Mouse (Mus musculus): ENCODE measurements at regions not wholly inside any gene's neighbourhood (a gene's known extent, or its start where the extent isn't known, plus 50 kb on each side); places are given as distances from the start of the nearest gene placed in this dataset.
A peak's percentile ranks its signal among the peaks of the same experiment; 100 is the strongest.

DNA sequence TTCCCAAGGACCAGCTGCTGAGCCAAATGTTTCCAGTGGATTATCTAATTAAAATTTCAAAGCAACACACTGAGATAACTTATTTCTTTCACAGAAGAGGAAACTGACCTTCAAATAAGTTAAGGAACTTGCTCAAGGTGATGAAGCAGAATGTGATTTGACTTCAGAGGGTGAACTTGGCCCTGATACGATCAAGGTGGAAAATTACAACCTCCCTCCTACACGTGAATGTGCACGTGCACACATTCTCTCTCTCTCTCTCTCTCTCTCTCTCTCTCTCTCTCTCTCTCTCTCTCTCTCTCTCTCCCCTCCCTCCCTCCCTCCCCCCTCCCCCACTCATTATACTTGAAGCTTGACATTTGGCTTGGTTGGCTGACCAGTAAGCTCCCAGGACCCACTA lies 131.8 kb upstream of the Cxcr4 start:
- DNase-seq, result no peak

DNA sequence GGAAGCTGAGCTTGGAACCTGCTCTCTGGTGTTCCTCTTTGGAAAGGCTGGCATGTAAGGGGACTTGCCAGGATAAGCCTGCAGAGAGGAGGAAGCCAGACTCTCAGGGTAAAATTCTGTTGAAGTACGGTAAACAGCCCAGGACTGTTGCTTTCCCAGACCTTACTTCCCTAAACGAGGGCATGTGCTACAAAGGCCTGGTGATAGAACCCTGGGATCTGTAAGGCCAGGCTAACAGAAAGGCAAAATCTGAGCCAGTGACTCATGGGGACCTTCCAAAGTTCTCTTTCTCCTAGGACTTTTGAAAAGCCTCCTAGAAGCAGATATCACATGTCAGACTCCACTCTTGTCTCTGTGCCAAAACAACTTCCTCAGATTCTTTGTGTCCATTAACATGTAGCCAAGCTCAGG lies 130.0 kb upstream of the Cxcr4 start:
- peak; percentile 56 for DNase-seq

DNA sequence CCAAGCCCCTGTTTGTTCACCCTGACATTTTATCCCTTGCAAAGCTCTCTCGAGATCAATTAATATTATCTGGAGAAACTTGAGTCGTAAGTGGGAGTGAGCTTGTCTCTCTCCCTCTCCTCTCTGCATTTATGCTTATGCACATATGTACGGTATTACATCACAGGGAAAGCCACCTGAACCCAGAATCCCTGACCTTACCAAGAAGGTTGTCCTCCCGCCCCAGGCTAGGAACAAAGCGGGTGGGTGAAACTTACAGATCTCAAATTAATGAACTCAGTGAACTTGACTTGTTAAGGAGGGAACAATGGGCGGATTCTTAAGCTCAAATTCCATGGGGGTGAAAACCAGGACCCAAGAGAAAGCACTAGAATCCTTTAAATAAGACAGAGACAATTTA lies 122.8 kb upstream of the Cxcr4 start:
- DNase-seq, result peak; percentile 30

DNA sequence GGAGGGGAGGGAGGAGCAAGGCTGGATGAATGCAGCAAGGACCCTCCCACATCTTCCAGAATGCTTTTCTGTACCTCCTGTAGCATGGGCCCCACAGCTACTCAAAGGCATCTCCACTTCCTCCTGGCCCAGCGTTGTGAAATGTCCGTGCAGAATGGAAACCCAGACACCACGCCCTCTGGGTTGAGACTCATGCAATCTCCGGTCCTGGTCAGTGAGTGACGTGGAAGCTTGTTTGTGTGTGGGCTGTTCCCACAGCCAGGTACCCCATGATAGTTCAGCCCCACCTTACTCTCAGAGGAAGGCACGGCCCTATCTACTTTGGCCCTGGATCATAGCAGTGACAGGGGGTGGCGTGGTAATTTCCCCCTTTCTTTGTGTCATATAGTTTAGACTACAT lies 120.8 kb upstream of the Cxcr4 start:
- DNase-seq, result no peak

DNA sequence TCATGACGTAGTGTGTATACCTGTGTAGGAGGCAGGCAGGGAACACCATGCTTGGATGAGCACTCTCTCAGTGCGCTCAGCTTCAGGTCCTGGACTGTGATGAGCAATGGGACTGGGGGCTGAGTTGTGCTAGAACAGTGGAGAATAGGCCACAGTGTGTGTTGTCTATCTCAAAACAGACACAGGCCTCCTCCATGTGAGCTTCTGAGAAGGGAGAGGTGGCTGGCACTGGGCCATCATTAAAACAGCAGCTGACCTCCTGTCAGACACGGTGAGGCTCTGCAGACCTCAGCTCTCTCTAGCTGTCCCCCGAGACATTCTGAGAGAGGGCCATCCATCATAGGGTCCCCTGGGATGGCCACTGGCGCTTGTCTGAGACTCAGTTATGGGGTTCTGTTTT lies 119.0 kb upstream of the Cxcr4 start:
- no peak for DNase-seq

DNA sequence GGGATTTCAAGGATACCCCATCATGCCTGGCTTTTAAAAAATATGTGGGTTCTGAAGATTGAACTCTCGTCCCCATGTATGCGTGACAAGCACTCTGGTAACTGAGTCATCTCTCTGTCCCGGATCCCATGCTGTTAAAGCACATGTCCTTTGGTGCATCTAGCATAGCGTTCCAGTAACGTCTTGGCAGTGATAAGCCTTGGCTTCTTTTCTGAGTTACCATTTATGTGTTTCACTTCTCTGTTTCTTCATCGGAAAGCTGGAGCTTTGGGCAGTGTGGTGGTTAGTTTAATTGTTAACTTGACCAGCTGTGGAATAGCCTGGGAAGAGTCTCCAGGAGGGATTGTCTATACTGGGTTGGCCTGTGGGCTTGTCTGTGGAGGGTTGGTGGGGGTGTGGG lies 115.7 kb upstream of the Cxcr4 start:
- no peak for DNase-seq

DNA sequence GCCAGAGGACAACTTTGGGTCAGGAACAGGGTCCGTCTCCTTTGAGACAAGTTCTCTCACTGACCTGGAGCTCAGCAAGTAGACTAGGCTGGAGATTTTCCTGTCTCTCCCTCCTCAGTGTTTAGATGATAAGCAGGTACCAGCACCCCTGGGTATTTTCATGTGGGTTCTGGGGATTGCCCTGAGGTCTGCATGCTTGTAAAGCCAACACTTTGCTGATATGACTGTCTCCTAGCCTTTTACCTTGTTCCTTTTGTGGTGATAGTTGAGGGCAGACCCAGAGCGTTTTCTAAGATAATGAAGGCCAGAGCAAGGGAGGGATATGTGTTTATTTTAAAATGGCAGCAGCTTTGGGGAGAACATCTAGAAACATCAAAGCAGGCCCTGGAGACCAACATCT lies 114.1 kb upstream of the Cxcr4 start:
- no peak for DNase-seq

DNA sequence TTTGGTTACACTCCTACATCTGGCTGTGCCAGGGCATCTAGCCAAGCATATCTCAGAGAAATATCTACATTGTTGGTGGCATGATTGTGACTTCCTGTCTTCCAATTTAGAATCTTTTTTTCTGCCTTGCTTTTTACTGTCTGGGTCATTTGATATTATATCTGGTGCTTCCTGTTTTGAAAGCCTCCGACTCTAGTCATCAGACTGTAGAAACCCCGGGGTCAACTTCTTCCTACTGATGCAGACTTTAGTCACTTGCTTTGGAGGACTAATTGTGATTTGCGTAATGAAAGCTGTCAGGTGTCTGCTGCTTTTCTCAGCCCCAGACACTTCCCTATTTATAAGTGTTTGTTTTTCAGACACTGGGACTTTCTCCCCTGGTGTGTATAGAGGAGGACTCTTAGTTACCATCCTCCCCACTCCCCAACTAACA lies 113.0 kb upstream of the Cxcr4 start:
- DNase-seq, result peak; percentile 43

DNA sequence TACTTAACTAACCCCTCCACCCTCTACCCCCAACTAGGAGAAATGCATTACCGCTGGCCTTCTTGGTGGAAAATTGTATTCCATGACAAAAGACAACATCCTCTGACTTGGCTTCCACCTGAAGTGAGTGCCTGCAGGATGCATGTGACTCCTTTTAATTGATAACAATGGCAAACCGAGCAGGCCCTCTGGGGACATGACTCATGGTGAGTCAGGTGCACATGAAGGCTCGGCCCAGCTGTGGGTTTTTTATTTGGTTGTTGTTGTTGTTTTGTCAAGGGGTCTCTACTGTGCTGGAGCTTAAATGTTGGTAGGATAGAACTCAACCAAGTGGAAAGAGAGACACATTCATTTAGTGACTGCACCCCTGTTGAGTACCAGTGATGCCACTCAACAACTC lies 109.2 kb upstream of the Cxcr4 start:
- DNase-seq, result no peak

DNA sequence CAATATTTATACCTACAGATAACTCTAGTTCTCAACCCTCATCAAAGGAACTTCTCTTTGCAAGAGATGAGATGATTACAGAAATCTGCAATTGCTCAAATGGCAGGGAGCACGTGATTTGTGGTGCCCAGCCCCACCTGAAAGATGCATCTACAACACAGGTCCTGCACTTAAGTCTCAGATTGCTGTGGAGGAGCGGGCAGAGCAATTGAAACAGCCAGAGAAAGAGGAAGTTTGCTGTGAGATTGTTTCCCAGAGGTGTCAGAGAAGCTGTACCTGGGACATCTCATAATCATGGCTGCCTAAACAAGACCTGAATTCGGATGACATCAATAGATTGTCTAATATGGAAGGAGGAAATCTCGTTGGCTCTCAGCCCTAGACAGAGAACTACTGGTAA lies 105.9 kb upstream of the Cxcr4 start:
- DNase-seq, result no peak

DNA sequence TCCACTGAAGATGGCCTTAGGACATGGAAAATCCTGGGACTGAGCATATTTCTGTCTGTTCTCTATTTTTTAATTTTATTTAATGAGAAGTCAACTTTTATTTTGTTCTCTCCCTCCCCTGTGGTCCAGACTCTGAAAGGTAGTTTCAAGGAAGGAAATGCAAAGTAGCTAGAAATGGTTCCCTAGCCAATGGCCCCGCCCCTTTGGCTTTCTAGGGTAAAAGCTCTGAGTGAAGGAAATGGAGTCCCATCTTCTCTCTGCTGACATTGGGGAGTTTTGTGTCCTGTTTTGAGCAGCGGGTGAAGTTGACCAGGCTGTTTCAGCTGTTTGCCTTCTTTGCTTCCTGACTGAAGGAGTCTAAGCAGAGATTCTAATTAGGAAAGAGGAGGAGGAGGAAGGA lies 103.8 kb upstream of the Cxcr4 start:
- no peak for DNase-seq

DNA sequence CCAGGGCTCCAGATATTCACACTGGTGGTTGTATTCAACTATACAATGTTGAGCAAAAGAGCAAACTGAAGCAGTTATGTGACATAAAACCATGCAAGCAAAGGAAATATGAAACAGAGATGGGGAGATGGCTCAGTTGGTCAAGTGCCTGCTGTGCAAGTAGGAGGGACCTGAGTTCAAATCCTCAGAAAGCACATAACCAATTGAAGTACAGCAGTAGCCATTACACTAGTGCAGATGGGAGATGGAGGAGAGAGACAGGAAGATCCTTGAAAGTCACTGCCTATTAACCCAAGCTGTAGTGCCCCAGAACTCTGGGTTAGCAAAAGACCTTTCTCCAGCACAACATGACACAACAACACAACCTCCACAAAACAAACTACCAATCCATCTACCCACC lies 100.7 kb upstream of the Cxcr4 start:
- no peak for DNase-seq

DNA sequence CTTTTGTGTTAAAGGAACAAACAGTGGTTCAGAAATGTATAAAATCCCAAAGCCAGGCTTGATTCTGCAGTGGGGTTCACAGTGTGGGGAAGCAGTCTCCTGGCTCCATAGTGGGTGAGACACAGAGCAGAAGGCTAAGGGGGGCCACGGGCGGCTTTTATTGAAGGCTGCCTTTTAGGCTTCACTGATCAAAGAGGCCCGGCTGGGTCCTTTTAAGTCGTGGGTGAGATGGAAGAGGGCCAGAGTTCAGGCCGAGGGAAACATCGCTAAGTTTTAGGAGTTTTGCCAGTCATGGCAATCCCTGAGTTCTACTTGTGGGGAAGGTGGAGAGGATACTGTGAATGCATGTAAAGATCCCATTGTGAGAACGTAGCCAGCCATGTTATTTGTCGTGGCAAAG lies 100.2 kb upstream of the Cxcr4 start:
- DNase-seq, result no peak

DNA sequence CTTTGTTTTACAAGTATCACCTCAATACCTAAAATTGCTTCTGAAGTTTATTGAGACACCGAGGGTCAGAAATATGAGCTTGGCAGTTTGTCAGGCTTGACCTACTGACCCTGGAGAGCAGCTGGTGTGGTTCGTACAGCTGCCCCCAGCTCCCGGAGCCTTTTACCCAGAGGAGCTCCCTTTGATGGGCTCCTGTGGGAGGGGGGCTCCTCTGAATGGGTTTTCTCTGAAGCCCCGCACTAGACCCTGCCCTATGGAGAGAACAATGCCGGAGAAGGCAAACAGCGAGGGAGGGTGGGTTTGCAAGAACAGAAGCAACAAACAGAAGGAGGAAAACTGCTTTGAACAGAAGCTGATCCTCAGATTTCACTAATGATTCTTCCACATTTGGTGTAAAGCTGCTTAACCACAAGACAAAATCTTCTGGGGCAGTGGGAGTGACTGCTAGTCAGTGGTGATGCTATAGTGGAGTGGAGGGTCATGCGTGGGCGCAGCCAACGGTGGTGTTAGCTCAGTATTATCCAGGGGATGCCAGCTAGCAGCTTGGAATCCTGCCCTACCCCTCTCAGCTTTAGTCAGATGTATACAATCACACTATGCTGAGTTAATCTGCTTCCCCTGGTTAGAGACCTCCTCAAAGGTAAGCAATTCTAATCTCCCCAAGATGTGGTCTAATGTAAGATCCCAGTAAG lies 95.3 kb upstream of the Cxcr4 start:
- no peak for DNase-seq

DNA sequence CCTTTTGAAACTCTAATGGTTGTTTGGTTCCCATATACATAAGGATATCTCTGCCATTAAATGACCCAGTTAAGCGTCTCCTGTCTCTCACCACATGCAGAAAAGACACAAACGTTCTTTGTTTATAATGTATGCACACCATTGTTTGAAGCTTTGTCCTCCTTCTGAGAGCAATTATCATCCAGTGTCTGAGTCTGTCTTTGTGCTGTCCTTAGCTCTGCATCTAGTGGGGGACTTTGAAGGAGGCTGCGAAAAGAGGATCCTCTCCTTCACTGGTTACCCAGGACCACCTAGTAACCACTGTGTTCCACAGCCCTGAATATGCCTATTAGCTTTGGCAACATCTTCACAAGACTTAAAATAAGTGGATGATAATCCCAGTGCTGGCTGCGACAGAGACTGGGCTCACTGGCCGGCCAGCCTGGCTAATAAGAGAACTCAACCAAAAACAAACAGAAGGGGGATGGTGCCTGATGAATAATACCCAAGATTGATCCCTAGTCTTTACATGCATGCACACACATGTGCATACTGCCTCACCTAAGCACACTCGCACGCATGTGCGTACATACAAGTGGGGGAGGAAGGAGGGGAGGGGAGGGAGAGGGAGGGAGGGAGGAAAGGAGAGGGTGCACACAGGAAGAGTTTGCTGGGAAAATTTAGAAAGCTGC lies 93.5 kb upstream of the Cxcr4 start:
- DNase-seq, result no peak

DNA sequence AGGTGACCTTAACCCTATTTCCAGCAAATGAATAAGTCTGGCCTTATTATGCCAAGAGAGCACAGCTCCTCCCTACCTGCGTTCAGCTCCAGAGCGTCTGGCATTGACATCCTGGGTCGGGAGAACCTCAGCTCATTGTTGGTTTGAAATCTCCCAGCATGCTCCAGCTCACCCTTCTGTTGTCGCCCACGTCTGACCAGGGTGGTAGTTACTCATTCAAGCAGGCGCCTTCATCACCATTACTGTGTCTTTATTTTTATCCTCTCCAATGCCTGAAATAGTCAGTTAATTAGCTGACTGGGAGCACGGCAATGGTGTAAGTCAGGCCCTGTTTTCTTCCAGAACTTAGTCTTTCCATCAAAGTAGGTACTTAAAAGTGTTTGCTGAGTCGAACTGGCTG lies 90.8 kb upstream of the Cxcr4 start:
- no peak for DNase-seq

DNA sequence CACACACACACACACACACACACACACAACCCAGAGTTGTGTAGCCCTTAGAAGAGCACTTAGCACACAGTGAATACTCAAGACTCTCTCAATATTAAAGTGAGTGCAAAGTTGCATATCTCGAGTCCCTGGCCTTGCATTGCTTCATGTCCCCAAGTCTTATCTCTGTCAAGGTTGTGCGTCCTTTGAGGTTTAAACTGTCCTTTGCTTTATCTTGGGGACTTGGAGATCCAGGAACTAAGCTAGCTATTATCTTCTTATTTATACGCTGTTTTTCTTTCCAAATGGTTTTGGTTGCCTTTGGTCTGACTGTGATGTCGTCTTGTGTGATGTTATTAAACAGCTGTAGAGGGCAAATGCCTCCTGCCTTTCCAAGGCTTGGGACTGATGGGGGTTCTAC lies 89.2 kb upstream of the Cxcr4 start:
- DNase-seq, result no peak

DNA sequence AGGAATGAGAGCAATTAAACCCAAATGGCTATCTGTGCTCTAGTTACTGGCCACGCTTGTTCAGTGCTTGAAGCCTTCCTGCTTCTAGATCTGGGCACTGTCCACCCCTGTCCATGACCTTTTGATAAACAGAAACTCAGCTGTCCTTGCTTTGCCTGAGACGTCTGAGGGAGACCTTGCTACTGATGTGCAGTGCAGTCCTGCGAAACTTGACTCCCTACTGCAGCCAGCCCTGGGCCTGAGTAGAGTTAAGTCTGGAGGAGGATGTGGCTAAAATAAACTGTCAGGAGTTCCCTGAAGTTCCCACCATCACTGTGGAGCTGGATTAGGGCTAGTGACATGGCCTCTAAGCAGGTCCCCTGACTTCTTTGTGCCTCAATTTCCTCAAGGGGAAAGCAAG lies 88.4 kb upstream of the Cxcr4 start:
- no peak for DNase-seq

DNA sequence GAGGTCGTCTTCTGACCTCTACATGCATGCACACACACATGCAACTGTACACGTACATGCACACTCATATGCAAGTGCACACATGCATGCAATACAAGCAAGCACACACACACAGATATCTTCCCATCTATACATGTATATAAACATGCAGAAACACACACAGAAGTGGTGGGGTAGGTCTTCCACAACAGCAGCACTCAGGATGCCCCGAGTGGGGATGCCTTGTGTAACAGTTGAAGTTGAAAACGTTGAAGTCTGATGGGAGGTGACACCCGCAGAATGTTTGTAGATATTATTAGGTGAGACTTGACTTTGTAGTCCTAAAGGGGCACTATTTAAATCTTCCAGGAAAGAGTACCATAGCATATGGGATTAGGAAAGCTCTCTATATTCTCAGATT lies 87.9 kb upstream of the Cxcr4 start:
- no peak for DNase-seq

DNA sequence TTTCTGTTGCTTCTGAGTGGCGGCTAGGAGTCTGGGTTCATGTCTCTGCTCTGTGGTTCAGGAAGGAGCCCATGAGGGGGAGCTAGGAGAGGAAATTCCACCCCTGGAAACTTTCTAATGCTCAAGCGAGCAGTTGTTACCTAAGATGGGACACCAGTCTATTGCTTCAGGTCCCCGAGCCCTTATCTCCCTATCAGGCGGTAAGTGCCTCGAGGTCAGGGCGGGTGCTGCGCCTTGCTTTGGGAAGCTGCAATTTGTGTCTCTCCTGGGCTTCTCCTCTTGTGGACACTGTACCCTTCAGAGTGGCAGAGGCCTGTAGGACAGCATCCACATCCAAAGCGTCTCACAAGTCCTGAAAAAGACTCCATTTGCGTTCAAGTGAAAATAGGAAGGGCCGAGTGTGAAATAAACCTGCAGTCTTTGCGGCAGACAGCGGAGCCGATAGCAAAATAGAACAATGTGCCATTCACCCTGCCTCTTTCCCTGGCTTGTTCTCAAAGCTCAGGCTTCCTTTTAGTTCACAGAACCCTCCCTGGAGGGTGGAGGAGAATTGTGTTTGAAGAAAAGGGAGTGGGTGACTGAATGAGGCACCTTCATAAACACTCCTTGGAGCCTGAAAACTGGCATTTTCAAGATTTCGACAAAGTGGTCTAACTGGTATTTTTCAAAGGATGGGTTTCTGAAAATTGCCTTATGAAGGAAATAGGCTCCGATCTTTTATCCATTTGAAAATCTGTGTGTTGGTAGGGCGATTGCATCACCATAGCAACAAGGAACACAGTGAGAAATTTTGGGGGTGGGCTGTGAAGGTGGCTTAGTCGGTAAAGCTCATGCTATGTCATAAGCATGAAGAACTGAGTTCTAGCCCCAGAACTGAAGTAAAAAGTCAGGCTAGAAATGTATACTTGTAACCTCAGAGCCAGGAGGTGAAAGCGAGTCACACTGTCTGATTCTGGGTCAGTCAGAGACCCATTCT lies 87.2 kb upstream of the Cxcr4 start:
- no peak for DNase-seq

DNA sequence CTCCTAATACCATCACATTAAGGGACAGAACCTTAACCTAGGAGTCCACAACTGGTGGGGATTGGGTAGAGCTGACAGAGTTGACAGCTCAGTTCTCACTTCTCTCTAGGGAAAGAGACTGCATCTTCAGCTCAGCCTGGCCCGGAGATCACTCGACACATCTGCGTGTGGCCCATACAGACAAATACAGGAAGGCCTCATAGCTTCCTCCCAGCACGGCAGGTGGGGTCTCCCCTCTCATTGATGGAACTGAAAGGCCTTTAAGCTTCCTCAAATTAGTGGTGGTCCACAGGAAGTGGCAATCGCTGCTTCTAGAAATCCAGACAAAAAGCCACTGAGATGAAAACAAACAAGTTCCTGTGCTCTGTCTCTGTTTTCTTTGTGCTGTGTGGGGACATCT lies 83.4 kb upstream of the Cxcr4 start:
- DNase-seq, result no peak

DNA sequence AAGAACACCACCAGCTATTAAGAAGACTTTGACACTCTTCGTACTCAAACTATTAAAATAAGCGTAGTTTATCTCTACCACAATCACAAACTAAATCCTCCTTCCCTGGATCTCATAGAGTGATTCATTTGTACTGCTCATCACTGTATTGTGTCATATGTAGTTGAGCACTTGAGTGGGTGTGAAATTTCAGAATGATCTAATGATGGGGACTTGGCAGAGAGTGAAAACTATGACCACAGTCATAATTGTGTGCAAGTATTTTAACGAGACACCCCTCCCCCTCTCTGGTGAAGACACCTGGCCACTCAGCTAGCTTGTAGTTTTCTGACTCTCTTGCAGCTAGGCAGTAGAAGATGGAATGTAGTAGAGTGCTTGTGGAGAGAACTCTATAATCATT lies 80.2 kb upstream of the Cxcr4 start:
- no peak for DNase-seq

DNA sequence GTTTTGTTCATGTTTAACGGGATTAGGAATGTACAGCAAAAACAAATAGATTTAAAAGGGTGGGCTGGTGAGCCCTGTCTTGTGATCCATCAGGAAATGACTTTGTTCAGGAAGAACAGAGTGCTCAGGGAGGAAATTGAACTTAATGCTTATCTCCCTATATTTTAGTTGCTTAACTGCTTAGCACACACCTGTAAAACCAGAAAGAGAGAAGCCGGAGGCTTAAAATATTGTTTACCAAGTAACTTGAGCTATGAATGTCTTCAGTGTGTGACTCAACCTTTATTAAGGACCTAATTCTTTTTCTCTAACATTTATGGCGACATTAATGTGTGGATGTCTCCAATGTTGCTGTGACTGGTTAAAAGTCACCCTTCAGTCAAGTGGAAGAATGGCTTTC lies 79.4 kb upstream of the Cxcr4 start:
- DNase-seq, result no peak

DNA sequence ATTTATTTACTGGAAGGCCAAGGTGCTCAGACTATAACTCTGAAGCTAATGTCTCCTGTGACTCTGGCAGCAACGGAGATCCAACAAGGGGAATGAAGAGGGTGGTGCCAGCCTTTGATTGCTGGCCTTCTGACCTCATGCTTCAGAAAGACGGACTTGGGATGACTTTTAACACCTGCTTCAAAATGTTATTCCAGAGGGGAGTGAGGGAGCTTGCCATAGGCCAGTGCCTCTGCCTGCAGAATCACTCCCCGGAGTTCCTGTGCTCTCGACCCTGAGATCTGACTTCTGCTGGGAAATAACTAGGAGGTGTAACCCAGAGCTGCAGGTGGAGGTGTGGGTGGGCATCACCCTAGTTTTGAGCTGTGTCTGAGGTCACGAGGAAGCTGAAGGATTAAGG lies 78.9 kb upstream of the Cxcr4 start:
- DNase-seq, result no peak
